Mouse (Mus musculus): ENCODE measurements around the gene Trim67.

DNA sequence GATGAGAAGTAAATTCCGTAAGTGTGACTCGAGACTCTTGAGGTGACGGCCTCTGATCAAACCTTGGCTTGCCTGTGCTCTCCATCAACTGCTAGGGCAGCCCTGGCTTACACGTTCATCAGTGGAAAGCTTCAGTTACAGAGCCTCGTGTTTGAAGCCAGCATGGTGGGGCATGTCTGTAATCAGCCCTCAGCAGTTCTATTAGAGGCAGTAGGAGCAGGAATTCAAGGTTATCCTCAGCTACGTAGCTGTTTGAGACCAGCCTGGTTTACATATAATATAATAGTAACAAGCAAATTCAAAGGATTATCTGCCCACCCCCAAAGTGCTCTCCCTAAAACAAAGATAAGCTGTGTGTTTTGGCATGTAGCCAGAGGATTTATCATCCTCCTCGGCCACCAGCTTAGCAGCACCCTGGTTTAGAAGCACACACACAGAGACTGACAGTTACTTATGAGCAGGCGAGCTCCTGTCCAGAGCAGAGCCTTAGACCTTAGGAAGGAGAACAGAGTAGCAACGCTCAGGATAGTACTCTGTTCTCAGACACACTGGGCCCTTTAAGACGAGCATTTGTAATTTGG, 86.1 kb downstream of the Trim67 start:
- TF ChIP-seq CTCF (IDR thresholded peaks at IDR 0.05; ENCODE audit: control insufficient read depth, insufficient read depth, low read length): no peak
- no peak for TF ChIP-seq POLR2A (IDR thresholded peaks at IDR 0.05; ENCODE audit: borderline replicate concordance, control insufficient read depth, low read depth, low read length)
